In the genomic region with DNA sequence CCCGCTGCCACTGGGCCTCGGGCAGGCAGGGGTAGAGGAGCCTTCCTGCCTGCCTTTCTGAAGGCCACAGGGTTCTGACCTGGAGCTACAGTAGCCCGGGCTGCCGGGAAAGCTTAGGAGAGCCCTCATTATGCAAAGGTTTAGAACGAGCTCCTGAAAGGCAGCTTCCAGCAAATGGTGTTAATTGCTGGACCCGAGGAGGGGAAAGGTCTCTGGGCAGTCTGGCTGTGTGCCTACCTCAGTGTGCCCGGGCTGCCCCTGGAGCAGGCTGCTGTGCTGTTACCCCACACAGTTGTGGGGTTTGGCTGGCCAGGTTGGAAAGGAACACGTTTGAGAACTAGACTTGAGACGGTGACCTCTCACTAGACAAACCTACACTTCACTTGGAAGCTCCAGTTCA, we compare ENCODE assay signal across 11 mouse cellular contexts. TPM values are rescaled to one million over a fixed set of nuclear protein-coding genes. Genes with fewer than 3 reads are reported as not detected.
DNase-seq lines count a peak whose midpoint lies in the region; ATAC-seq and TF ChIP-seq lines count a peak whose summit lies in the region.
"Had no signal": no experiment of that assay in that cellular context is flagged by ENCODE, and none has a peak within 500 bp of the region (broad histone marks: within the 10 kb centered on the region; RNA-seq: fewer than 3 reads in every experiment).

No protein-coding gene starts in this region.

- ATAC-seq in embryonic facial prominence, embryonic 13.5 days (ENCODE audit: insufficient number of reproducible peaks, insufficient read depth, low FRiP score, low TSS enrichment, low read depth): no peak
- no peak for ATAC-seq in hindbrain, embryonic 14.5 days (ENCODE audit: low FRiP score)
- no peak for ATAC-seq in midbrain, postnatal 0 days (ENCODE audit: low FRiP score)

- 6% methylated on average over 9 of the region's 9 CpGs for WGBS in embryonic facial prominence, embryonic 13.5 days
- 6% methylated on average over 9 of the region's 9 CpGs for WGBS in hindbrain, embryonic 14.5 days
- WGBS in midbrain, postnatal 0 days: 17% methylated on average over 9 of the region's 9 CpGs

- H3K27me3 ChIP-seq in embryonic facial prominence, embryonic 13.5 days: peaks cover 12% of the 10 kb centered on the region
- H3K27me3 ChIP-seq in hindbrain, embryonic 14.5 days (ENCODE audit: control insufficient read depth, insufficient read depth, low read length): no peaks in the 10 kb centered on the region
- H3K27me3 ChIP-seq in midbrain, postnatal 0 days (ENCODE audit: insufficient read depth, low read length): no peaks in the 10 kb centered on the region

- peak overlapping the region; percentile 78 for H3K4me2 ChIP-seq in embryonic facial prominence, embryonic 13.5 days
- H3K4me2 ChIP-seq in hindbrain, embryonic 14.5 days (replicated peaks): peak overlapping the region; percentile 95
- peak overlapping the region; percentile 96 for H3K4me2 ChIP-seq in midbrain, postnatal 0 days (ENCODE audit: low read depth, low read length, poor library complexity, severe bottlenecking)

- H3K9ac ChIP-seq in embryonic facial prominence, embryonic 13.5 days: 0 out of 2 replicates have a peak overlapping the region, but pooled peaks have one; percentile 17
- H3K9ac ChIP-seq in hindbrain, embryonic 14.5 days: peak overlapping the region; percentile 92; the same call in 1 of the 2 replicates
- peak overlapping the region; percentile 29; the same call in 1 of the 2 replicates for H3K9ac ChIP-seq in midbrain, postnatal 0 days (replicated peaks; ENCODE audit: low read length, poor library complexity, severe bottlenecking)

- H3K36me3 ChIP-seq in embryonic facial prominence, embryonic 13.5 days: no peaks in the 10 kb centered on the region
- 0 out of 2 replicates have a peak, but pooled peaks cover 5% of the 10 kb centered on the region for H3K36me3 ChIP-seq in hindbrain, embryonic 14.5 days (replicated peaks; ENCODE audit: control insufficient read depth, insufficient read depth)
- no peaks in the 10 kb centered on the region for H3K36me3 ChIP-seq in midbrain, postnatal 0 days (ENCODE audit: insufficient read depth, low read length)
- H3K36me3 ChIP-seq: G1E had no signal

- H3K9me3 ChIP-seq in embryonic facial prominence, embryonic 13.5 days: no peaks in the 10 kb centered on the region
- no peaks in the 10 kb centered on the region for H3K9me3 ChIP-seq in hindbrain, embryonic 14.5 days (ENCODE audit: control insufficient read depth, low read length)
- no peaks in the 10 kb centered on the region for H3K9me3 ChIP-seq in midbrain, postnatal 0 days (ENCODE audit: low read length)

- intact Hi-C loops in left cerebral cortex, postnatal 36 days (cut with DNase I): no loop called here

- TF ChIP-seq CTCF in midbrain, postnatal 0 days (IDR thresholded peaks at IDR 0.05): no peak

- H3K4me3 ChIP-seq in embryonic facial prominence, embryonic 13.5 days: peak overlapping the region; percentile 87
- peak overlapping the region; percentile 62; the same call in 1 of the 2 replicates for H3K4me3 ChIP-seq in hindbrain, embryonic 14.5 days (replicated peaks; ENCODE audit: low read length)
- no peak overlapping the region for H3K4me3 ChIP-seq in midbrain, postnatal 0 days (ENCODE audit: low read depth, low read length)

- DNase-seq in kidney, adult 11 months: peak; percentile 20
- no peak for DNase-seq in kidney, postnatal 14 days
- no peak for DNase-seq in hindbrain, embryonic 14.5 days (ENCODE audit: low spot score)
- no peak for DNase-seq in midbrain, postnatal 0 days (ENCODE audit: low spot score)
- DNase-seq in cerebellum, adult 18-20 months: no peak
- DNase-seq in left cerebral cortex, postnatal 36 days (ENCODE audit: low spot score in 2 of 2): no peak
- no peak for DNase-seq in right cerebral cortex, postnatal 25 days
- DNase-seq: right cerebral cortex, postnatal 14 days had no signal

- H3K27ac ChIP-seq in embryonic facial prominence, embryonic 13.5 days: peak overlapping the region; percentile 99
- peak overlapping the region; percentile 90 for H3K27ac ChIP-seq in hindbrain, embryonic 14.5 days
- peak overlapping the region; percentile 57 for H3K27ac ChIP-seq in midbrain, postnatal 0 days (ENCODE audit: low read depth, low read length)
- H3K27ac ChIP-seq: macrophage had no signal

- peaks cover 34% of the 10 kb centered on the region for H3K4me1 ChIP-seq in embryonic facial prominence, embryonic 13.5 days
- peaks cover 39% of the 10 kb centered on the region for H3K4me1 ChIP-seq in hindbrain, embryonic 14.5 days (replicated peaks; ENCODE audit: control insufficient read depth, insufficient read depth, low read length)
- H3K4me1 ChIP-seq in midbrain, postnatal 0 days (ENCODE audit: insufficient read depth, low read length): peaks cover 20% of the 10 kb centered on the region

RNA-seq across cellular contexts. Expression of a gene that starts 14.1 kb away (rescaled TPM):
- polyA plus RNA-seq in embryonic facial prominence, embryonic 13.5 days (2015; fragmentation: Nextera tagmentation; extraction: Ambion mirVana): 21.8 and 23.6 TPM in 2 replicates
- polyA plus RNA-seq in hindbrain, embryonic 14.5 days (2014; fragmentation: Nextera tagmentation; extraction: Ambion mirVana): 46.3 and 46.7 TPM in 2 replicates
- 129 and 160 TPM in 2 replicates for total RNA-seq in midbrain, postnatal 0 days (2014; rRNA removed)
- polyA plus RNA-seq in midbrain, postnatal 0 days (2015; fragmentation: Nextera tagmentation; extraction: Ambion mirVana): 42.7 and 42.9 TPM in 2 replicates
- total RNA-seq in left cerebral cortex, postnatal 36 days (2021): 10 to 100 TPM; 59.0 to 64.1 TPM
- polyA plus RNA-seq: G1E, macrophage had no signal

Comparison
In these comparisons a context has a peak if more than half of its experiments do, and no peak if none do; other contexts are left out.
1. H3K9ac ChIP-seq: peak in every context shown above with its lines; median percentile 92 in hindbrain, embryonic 14.5 days; 29 in midbrain, postnatal 0 days; 17 in embryonic facial prominence, embryonic 13.5 days.